Mouse (Mus musculus) liver, adult 2 months (tissue): Measurements from ENCODE around the gene Ceacam1. TPM values are rescaled to one million over a fixed set of nuclear protein-coding genes. Genes with fewer than 3 reads are reported as not detected.
"Not testable (repeated sequence)": the region's sequence is repeated elsewhere in the genome, so short reads cannot be mapped to it uniquely, and the experiment has no call there.

ENCODE experiments used
- DNase-seq: peaks from one replicate; pipeline ENCODE4 v3.0.0-alpha.2; 2011; ENCODE audit warnings: low read depth, low spot score; ENCODE audit errors: extremely low read depth
- H3K27ac ChIP-seq: fragments of 200-500 bp; replicated peaks from 2 replicates; pipeline ENCODE4 v1.5.1; 2012; ENCODE audit warnings: low read depth, mild to moderate bottlenecking, control low read depth, inconsistent platforms, low read length; ENCODE audit not compliant: insufficient read depth
- H3K27me3 ChIP-seq: fragments of 200-500 bp; 2 replicates; pipeline ENCODE4 v1.6.1; 2012; ENCODE audit warnings: mild to moderate bottlenecking, moderate library complexity, low read length, inconsistent platforms; ENCODE audit not compliant: control insufficient read depth, insufficient read depth
- H3K36me3 ChIP-seq: fragments of 200-500 bp; 2 replicates; pipeline ENCODE4 v1.6.1; 2012; ENCODE audit warnings: low read length, inconsistent platforms; ENCODE audit not compliant: control insufficient read depth, insufficient read depth
- H3K4me1 ChIP-seq: fragments of 200-500 bp; 2 replicates; pipeline ENCODE4 v1.6.1; 2011; ENCODE audit warnings: low read length; ENCODE audit not compliant: control insufficient read depth, insufficient read depth
- H3K4me3 ChIP-seq: fragments of 200-500 bp; 2 replicates; pipeline ENCODE4 v1.5.1; 2011; ENCODE audit warnings: low read depth, mild to moderate bottlenecking, control low read depth, low read length, moderate library complexity; ENCODE audit not compliant: insufficient read depth
- H3K79me2 ChIP-seq: fragments of 200-500 bp; 2 replicates; pipeline ENCODE4 v1.6.1; 2012; ENCODE audit warnings: inconsistent platforms, mild to moderate bottlenecking, low read length, moderate library complexity; ENCODE audit not compliant: control insufficient read depth, insufficient read depth
- H3K9ac ChIP-seq: fragments of 200-500 bp; 2 replicates; pipeline ENCODE4 v1.6.1; 2012; ENCODE audit warnings: low read depth, mild to moderate bottlenecking, control low read depth, inconsistent platforms, low read length
- CTCF ChIP-seq: fragments of 200-500 bp; IDR thresholded peaks from 2 replicates; pipeline ENCODE4 v1.5.1; 2011; ENCODE audit warnings: low read depth, low read length, control low read depth
- POLR2A ChIP-seq: fragments of 200-500 bp; IDR thresholded peaks from 2 replicates; pipeline ENCODE4 v1.6.1; 2011; ENCODE audit warnings: low read length, control low read depth; ENCODE audit not compliant: insufficient read depth; ENCODE audit errors: extremely low read depth
- WGBS: fragments of 180-500 bp; shearing (Covaris S2); methylation state at CpG from one replicate; pipeline ENCODE4 v1.1.7; 2018; 5-methylcytosine and 5-hydroxymethylcytosine counted together
- polyA plus RNA-seq: library from polyadenylated mRNA; depleted of rRNA; stranded (reverse); fragments of >200 nt; gene quantifications from 2 replicates; pipeline ENCODE4 v1.2.3, GENCODE M21; 2012; rRNA removed
- total RNA-seq: library from RNA; depleted of rRNA; stranded (reverse); fragments of >200 nt; gene quantifications from 2 replicates; pipeline ENCODE4 v1.2.3, GENCODE M21; 2014; rRNA removed

Gene Ceacam1
- total RNA-seq (45.5 and 59.6 TPM in 2 replicates), polyA plus RNA-seq (84.8 and 87.9 TPM in 2 replicates)

GRCm38 (mm10) chr7:25477091-25477751 lies at the start of gene Ceacam1:
TSS of gene Ceacam1 (minus strand) at chr7:25477603.
- Histone ChIP-seq H3K9ac (peak within 1 kb of the TSS; percentile 78), H3K27ac (peak within 1 kb of the TSS; percentile 95), H3K79me2 (peaks cover 12% of the 10 kb centered on the region; the same call in 1 of the 2 replicates), H3K4me1 (peaks cover 16% of the 10 kb centered on the region), H3K4me3 (peak within 1 kb of the TSS; percentile 54)
- not testable (repeated sequence) for H3K27me3 ChIP-seq, H3K36me3 ChIP-seq
- DNase-seq, result peak; percentile 87
- under 1% methylated on average over 5 of the region's 5 CpGs for WGBS
- 0 out of 2 replicates have a peak, but pooled peaks have one; percentile 23 for TF ChIP-seq POLR2A

GRCm38 (mm10) chr7:25516070-25516777 lies 38.8 kb upstream of the Ceacam1 start:
- not testable (repeated sequence) for DNase-seq, H3K27ac ChIP-seq, H3K4me3 ChIP-seq, H3K27me3 ChIP-seq, H3K36me3 ChIP-seq, H3K79me2 ChIP-seq, H3K9ac ChIP-seq, H3K4me1 ChIP-seq
- 66% methylated on average over 3 of the region's 5 CpGs for WGBS

- DNase-seq, result peak; percentile 10
- H3K4me3 ChIP-seq, H3K27me3 ChIP-seq, H3K79me2 ChIP-seq, H3K4me1 ChIP-seq, H3K27ac ChIP-seq, H3K9ac ChIP-seq, H3K36me3 ChIP-seq: not testable (repeated sequence)
- 19% methylated on average over 1 of the region's 1 CpGs for WGBS
These were observed 38.3 kb upstream of the Ceacam1 start for GRCm38 (mm10) chr7:25515667-25516066.

- DNase-seq, result no peak
- H3K9ac ChIP-seq, result no peak overlapping the region
- 25% methylated on average over 3 of the region's 3 CpGs for WGBS
These were observed 32.5 kb upstream of the Ceacam1 start for GRCm38 (mm10) chr7:25509925-25510324.

GRCm38 (mm10) chr7:25494649-25495048 lies 17.2 kb upstream of the Ceacam1 start:
- Histone ChIP-seq H3K9ac (no peak overlapping the region), H3K27ac (no peak overlapping the region), H3K36me3 (no peaks in the 10 kb centered on the region), H3K79me2 (no peaks in the 10 kb centered on the region), H3K4me1 (no peaks in the 10 kb centered on the region), H3K27me3 (no peaks in the 10 kb centered on the region), H3K4me3 (no peak overlapping the region)
- TF ChIP-seq CTCF (no peak), POLR2A (no peak)
- 83% methylated on average over 1 of the region's 1 CpGs for WGBS
- no peak for DNase-seq

More at GRCm38 (mm10) chr7:25509925-25510324, 32.5 kb upstream of the Ceacam1 start:
- Histone ChIP-seq H3K79me2 (no peaks in the 10 kb centered on the region), H3K4me1 (no peaks in the 10 kb centered on the region), H3K36me3 (no peaks in the 10 kb centered on the region), H3K4me3 (no peak overlapping the region), H3K27ac (no peak overlapping the region), H3K27me3 (no peaks in the 10 kb centered on the region)
- TF ChIP-seq POLR2A (no peak), CTCF (no peak)

- DNase-seq, result not testable (repeated sequence)
These were observed 13.3 kb upstream of the Ceacam1 start for GRCm38 (mm10) chr7:25490698-25491097.

GRCm38 (mm10) chr7:25489382-25489781 lies 12.0 kb upstream of the Ceacam1 start:
- H3K79me2 ChIP-seq, H3K36me3 ChIP-seq, H3K27me3 ChIP-seq, DNase-seq, H3K27ac ChIP-seq, H3K4me3 ChIP-seq, H3K9ac ChIP-seq, H3K4me1 ChIP-seq: not testable (repeated sequence)
- WGBS, result 94% methylated on average over 3 of the region's 3 CpGs

More at GRCm38 (mm10) chr7:25490698-25491097, 13.3 kb upstream of the Ceacam1 start:
- not testable (repeated sequence) for H3K4me3 ChIP-seq, H3K27me3 ChIP-seq, H3K36me3 ChIP-seq, H3K27ac ChIP-seq, H3K9ac ChIP-seq, H3K79me2 ChIP-seq, H3K4me1 ChIP-seq
- WGBS, result no CpG with 5 or more reads among the region's 1 CpGs
